Mouse (Mus musculus) lung, postnatal 36 days (tissue): ENCODE data around the gene Ush1c.

Experiments used
- DNase-seq: peaks from one replicate; pipeline ENCODE4 v3.0.0; 2022; ENCODE audit warnings: mixed read lengths

Gene Ush1c

GRCm38 (mm10) chr7:46238346-46238745 is at the start of gene Ush1c:
Gene Ush1c (minus strand): TSS chr7:46238503.
- peak; percentile 6 for DNase-seq

GRCm38 (mm10) chr7:46287051-46287450 is 48.7 kb upstream of the Ush1c start:
- DNase-seq: no peak

- no peak for DNase-seq
Measured at GRCm38 (mm10) chr7:46286391-46286790, 48.1 kb upstream of the Ush1c start.

GRCm38 (mm10) chr7:46285161-46285839 is 47.0 kb upstream of the Ush1c start:
- no peak for DNase-seq

GRCm38 (mm10) chr7:46283681-46284080 is 45.4 kb upstream of the Ush1c start:
- DNase-seq: peak; percentile 40

GRCm38 (mm10) chr7:46282276-46282675 is 44.0 kb upstream of the Ush1c start:
- no peak for DNase-seq

GRCm38 (mm10) chr7:46280896-46281295 is 42.6 kb upstream of the Ush1c start:
- DNase-seq: no peak

GRCm38 (mm10) chr7:46279946-46280345 is 41.6 kb upstream of the Ush1c start:
- DNase-seq: peak; percentile 62

GRCm38 (mm10) chr7:46276156-46276555 is 37.9 kb upstream of the Ush1c start:
- DNase-seq: no peak

GRCm38 (mm10) chr7:46251841-46252240 is 13.5 kb upstream of the Ush1c start:
- DNase-seq: no peak

GRCm38 (mm10) chr7:46247606-46248005 is 9.3 kb upstream of the Ush1c start:
- no peak for DNase-seq

- DNase-seq: no peak
Measured at GRCm38 (mm10) chr7:46246876-46247275, 8.6 kb upstream of the Ush1c start.

GRCm38 (mm10) chr7:46240696-46241095 is 2.4 kb upstream of the Ush1c start, which contains the start of gene Otog:
Gene Otog (plus strand): TSS chr7:46240987.
- DNase-seq: no peak

GRCm38 (mm10) chr7:46240091-46240490 is 1.8 kb upstream of the Ush1c start:
- no peak for DNase-seq

- no peak for DNase-seq
Measured at GRCm38 (mm10) chr7:46237192-46237591, 1.1 kb downstream of the Ush1c start.

- no peak for DNase-seq
Measured at GRCm38 (mm10) chr7:46236363-46236762, 1.9 kb downstream of the Ush1c start.

GRCm38 (mm10) chr7:46235948-46236347 is 2.4 kb downstream of the Ush1c start:
- no peak for DNase-seq

- no peak for DNase-seq
Measured at GRCm38 (mm10) chr7:46226936-46227335, 11.4 kb downstream of the Ush1c start.

GRCm38 (mm10) chr7:46226253-46226652 is 12.1 kb downstream of the Ush1c start:
- peak; percentile 58 for DNase-seq

GRCm38 (mm10) chr7:46220591-46221129 is 17.6 kb downstream of the Ush1c start:
- DNase-seq: no peak

GRCm38 (mm10) chr7:46218415-46218814 is 19.9 kb downstream of the Ush1c start:
- no peak for DNase-seq

GRCm38 (mm10) chr7:46216481-46216880 is 21.8 kb downstream of the Ush1c start:
- DNase-seq: no peak

- DNase-seq: no peak
Measured at GRCm38 (mm10) chr7:46210276-46210675, 28.0 kb downstream of the Ush1c start.

- DNase-seq: no peak
Measured at GRCm38 (mm10) chr7:46208131-46208530, 30.2 kb downstream of the Ush1c start.

GRCm38 (mm10) chr7:46204775-46205174 is 33.5 kb downstream of the Ush1c start:
- DNase-seq: no peak
